Mouse (Mus musculus): ENCODE measurements around the gene Rad51b. TPM values are rescaled to one million over a fixed set of nuclear protein-coding genes. Genes with fewer than 3 reads are reported as not detected.
A peak's percentile ranks its signal among the peaks of the same experiment; 100 is the strongest.

Rad51b gene
- total RNA-seq, 2 experiments from 2014 or later: 10.8 to 19.0 TPM

DNA sequence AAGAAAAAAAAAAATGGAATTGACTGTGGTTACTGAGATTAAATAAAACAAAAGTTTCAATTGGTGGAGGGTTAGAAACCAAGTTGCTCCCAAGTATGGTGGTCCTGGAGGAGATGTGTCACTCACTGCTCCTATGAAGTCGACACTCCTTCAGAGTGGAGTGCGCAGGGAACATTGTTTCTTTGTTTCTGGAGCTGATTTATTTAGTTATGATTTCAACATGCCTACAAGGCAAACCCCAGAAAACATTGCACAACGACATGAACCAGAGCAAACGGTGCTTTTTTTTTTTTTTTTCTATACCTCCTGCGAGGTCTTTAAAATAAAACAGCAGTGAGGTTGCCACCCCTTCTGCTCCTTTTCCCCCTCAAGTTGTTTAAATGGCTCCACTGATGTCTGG lies 75.6 kb downstream of the Rad51b start:
- ATAC-seq (replicated peaks; ENCODE audit: poor library complexity, severe bottlenecking): peak; percentile 76

DNA sequence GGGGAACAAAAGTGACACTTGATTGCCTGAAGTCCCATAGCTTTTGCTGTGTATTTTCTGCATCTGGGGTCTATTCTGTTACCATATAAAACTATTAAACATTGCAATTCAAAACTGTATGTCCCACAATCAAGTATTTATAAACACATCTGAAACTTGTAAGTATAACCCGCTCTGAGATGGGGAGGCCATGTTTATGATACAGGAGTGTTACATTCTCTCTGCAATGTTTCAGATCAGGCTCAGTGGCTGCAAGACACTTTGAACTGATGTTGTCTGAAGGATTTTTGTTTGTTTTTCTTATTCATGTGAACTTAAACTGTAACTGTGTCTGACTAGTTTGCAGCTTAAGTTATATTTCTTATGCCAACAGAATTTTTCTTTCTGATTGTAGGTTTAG lies 80.3 kb downstream of the Rad51b start:
- ATAC-seq (replicated peaks; ENCODE audit: poor library complexity, severe bottlenecking): no peak

DNA sequence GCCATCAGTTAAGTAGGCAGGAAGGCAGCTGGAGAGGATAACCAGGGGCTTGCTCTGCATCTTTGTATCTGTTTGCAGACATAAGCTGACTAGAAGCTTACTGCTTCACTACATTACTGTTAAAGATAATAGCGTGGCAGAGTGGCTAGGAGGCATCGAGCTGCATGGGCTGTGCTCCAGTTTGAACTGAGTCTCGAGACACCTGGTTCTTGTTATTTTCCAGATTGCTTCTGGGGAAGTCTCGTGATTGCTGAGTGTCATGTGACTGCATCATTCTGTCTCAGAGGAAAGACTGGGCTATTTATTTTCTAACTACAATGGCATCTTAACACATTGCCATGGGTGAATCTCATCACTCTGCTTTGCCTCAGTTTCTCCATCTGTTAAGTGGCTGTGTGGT lies 80.8 kb downstream of the Rad51b start:
- no peak for ATAC-seq (replicated peaks; ENCODE audit: poor library complexity, severe bottlenecking)

DNA sequence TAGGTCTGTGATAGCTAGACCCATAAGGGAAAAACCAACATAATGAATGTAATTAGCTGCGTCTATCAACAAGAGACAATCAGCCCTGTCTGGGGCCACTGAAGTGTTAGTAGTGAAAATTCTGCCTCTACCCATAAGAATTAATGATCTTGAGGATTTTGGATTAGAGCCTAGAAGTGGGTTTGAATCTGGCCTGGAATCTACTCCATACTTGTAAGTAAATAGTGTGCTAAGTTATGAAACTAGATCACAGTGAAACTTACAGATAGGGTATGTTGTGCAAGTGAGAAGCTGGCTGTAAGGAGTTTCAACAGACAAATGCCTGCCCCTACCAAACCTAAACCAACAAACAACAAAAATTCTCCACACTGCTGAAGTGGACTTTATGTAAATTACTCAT lies 83.1 kb downstream of the Rad51b start:
- ATAC-seq (replicated peaks; ENCODE audit: poor library complexity, severe bottlenecking): peak; percentile 56

DNA sequence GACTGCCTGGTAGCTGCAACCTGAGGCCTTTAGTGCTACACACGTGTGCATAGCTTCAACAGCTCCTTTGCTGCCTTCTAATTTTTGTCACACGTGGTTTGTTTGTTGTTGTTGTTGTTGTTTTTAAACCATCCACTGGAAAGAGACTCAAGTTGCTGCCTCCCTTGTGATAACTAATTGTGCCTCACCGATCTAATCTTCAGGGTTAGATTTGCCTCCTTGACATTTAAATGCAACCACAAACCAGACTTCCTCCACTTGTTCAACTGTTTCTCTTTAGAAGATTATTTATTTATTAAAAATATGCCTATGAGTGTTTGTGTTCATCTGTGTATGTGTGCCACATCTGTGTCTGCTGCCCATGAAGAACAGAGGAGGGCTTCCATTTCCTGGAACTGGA lies 84.4 kb downstream of the Rad51b start:
- ATAC-seq (replicated peaks; ENCODE audit: poor library complexity, severe bottlenecking): no peak

DNA sequence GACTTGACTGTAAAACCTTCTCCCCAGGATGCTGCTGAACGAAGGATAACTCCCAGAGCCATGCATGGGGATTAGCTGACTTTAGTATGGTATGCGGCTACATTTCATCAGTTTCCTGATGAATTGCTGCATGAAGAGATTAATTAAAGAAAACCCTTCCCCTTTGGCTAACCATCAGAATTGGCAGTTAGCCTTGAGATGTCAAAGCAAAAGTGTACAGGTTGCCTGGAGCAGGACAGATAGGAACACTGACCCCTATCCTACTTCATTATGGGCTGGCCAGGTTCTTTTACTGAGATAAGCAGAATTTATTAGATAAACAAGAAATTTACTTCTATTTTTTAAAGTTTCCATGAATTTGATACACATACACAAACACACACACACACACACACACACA lies 85.3 kb downstream of the Rad51b start:
- peak; percentile 48 for ATAC-seq (replicated peaks; ENCODE audit: poor library complexity, severe bottlenecking)

DNA sequence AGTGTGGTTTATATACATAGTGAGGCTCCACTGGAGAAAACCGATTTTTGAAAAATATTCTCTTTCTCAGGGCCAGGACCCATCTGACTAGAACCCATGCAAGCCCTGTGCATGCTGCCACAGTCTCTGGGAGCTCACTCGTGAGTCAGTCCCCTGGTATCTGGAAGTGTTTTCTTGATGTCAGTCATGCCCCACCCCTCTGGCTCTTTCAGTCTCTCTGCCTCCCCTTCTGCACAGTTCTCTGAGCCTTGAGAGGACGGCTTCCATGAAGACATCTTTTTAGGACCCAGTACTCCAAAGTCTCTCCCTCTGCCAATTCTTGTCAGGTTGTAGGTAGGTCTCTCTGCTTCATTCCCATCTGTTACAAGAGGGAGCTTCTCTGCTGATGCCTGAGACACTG lies 86.5 kb downstream of the Rad51b start:
- no peak for ATAC-seq (replicated peaks; ENCODE audit: poor library complexity, severe bottlenecking)

DNA sequence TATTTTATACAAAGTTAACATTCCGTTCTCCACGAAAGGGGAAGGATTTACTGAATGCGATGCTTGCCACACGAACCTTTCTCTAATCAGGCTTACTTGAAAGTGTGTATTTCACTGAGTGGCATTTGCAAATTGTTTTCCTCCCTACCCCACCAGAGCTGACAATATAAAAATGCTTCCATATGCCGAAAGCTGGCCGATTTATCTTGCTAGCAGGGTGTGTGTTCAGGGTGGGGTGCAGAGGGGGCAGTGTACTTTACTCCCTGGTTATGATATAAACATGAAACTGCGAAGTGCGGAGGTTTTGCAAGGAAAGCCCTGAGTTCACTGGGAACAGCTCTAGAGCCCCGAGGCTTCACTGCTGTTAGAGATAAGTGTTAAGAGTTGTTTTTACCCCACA lies 87.7 kb downstream of the Rad51b start:
- ATAC-seq (replicated peaks; ENCODE audit: poor library complexity, severe bottlenecking): no peak

DNA sequence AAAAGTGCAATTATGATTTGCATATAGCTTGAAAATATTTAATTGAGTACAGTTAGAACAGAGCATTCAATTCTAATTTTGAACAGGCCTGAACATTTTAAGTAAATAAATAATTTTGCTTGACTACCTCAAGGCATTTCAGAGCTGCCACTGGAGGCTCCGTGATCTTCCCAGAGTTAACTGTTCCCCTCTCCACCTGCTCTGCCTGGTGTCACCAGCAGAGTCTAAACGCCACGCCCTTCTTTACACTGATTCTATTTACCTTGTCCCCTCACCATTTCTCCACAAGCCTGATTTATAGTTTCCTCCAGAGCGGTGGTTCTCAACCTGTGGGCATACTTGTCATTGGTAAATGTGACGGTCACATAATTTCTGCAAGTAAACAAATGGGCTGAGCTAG lies 88.1 kb downstream of the Rad51b start:
- no peak for ATAC-seq (replicated peaks; ENCODE audit: poor library complexity, severe bottlenecking)

DNA sequence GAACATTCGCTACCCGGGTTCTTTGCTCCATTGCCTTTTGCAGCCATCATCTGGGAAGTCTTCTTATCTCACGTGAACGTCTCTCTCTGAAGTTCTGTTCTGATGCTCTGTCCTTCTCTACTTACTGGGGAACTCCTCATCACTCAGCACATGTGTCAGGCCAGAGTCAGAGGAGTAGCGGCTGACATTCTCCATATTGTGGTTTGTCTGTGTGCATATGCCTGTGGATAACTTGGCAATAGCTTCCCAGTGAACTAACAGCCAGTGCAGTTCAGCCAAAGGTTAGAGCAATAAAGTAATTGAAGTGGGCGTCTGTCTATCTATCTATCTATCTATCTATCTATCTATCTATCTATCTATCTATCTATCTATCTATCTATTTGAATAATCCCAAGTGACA lies 90.8 kb downstream of the Rad51b start:
- no peak for ATAC-seq (replicated peaks; ENCODE audit: poor library complexity, severe bottlenecking)

DNA sequence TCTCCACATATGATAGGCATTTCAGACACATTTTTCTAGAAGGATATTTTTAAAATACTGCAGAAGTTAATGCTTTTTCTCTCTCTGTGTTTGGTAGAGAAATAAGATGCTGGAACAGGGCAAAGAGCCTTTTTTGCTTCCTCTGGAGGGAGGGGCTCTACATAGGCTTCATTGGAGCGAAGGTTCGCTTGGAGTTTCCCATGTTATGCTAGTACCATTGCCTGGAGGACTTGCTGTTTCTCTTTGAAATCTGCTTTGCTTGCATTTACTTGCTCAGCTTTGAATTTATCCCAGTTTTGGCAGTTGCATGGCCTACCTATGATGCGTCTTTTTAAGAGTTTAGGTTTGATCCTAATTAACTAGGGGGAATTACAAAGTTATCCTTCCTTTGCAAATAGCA lies 92.2 kb downstream of the Rad51b start:
- ATAC-seq (replicated peaks; ENCODE audit: poor library complexity, severe bottlenecking): no peak

DNA sequence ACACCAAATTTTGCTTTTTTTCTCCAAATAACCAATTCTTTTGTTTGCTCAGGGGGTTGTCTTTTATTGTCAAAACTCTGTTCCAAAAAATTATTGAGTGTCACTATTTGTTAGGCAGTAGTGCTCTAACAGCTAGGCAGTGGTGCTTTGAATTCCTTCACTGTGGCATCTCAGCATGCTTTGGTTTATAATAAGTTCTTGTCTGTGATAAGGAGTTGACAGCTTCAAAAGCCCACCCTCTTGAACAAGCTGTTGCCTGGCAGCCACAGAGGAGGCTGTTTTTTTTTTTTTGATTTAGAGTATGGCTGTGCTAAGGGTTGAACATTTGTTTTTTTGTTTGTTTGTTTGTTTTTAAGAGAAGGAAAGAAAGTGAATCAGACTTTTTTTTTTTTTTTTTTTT lies 92.9 kb downstream of the Rad51b start:
- no peak for ATAC-seq (replicated peaks; ENCODE audit: poor library complexity, severe bottlenecking)

DNA sequence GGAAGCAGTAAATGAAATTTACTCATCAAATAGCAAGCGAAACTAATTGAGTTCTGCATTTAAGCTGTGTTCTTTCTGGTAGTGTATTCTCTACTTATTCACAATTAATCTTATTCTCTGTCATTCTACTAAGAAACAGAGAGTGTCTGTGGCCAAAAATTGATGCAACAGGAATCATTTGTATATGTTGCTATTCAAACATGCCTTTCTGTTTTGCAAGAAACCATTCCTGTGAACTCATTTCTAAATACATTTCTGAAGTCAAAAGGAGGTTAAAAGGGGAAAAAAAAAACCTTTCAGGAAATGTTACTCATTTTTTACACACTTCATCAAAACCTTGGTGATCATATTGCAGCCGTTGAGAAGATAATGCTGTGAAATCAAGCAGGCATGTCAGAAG lies 96.6 kb downstream of the Rad51b start:
- ATAC-seq (replicated peaks; ENCODE audit: poor library complexity, severe bottlenecking): peak; percentile 20; the same call in 1 of the 2 replicates

DNA sequence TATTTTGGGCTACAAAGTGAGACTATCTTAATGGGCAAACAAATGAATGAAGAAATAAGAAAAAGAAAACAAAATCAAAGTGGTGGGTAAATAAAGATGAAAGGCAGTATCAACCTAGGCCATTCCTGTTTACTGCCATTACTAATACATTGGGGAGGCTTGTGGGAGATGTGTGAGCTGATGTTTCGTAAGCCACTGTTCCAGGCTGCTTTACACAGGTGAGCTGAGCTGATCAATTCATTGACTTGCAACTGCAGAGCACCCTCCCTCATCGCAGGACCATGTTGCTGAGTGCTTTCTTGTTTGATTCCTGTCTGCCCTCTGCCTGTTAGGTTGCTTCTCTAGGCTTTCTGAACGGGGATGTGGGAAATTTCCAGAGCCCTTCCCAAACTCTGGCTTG lies 106.9 kb downstream of the Rad51b start:
- ATAC-seq (replicated peaks; ENCODE audit: poor library complexity, severe bottlenecking): no peak

DNA sequence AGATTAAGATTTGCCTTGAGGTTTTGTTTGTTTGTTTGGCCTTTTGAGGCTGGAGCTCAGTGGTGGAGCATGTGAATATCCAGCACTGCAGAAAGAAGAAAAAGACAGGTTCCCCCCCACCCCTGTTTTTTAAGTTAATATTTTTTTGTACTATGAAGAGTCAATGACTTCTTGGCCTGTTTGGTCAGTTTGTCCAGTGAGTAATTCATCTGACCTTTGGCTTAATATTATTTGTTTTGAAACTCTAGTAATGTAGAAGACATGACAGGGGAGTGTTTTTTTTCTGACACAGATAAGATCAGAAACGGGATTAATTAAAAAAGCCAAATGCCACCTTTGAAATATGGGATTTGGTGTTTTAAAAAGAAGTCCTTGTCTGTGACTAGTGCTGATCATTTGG lies 107.4 kb downstream of the Rad51b start:
- no peak for ATAC-seq (replicated peaks; ENCODE audit: poor library complexity, severe bottlenecking)

DNA sequence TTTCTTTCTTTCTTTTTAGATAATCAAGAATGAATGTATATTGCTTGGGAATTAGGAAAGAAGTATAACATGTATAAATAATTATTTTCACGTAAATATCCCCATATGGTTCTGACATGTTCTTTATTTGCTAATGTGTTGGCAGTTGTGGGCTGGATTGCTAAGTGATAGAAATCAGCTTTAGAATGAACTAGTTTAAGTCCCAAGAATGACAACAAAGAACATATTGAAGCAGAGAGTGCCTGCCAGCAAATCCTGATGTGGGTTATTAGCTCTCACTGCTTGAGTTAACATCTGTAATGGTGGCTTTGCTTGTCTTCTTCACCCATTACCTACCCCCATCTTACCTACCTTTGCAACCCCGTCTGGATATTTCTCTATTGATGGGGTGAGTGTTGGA lies 111.6 kb downstream of the Rad51b start:
- ATAC-seq (replicated peaks; ENCODE audit: poor library complexity, severe bottlenecking): no peak

DNA sequence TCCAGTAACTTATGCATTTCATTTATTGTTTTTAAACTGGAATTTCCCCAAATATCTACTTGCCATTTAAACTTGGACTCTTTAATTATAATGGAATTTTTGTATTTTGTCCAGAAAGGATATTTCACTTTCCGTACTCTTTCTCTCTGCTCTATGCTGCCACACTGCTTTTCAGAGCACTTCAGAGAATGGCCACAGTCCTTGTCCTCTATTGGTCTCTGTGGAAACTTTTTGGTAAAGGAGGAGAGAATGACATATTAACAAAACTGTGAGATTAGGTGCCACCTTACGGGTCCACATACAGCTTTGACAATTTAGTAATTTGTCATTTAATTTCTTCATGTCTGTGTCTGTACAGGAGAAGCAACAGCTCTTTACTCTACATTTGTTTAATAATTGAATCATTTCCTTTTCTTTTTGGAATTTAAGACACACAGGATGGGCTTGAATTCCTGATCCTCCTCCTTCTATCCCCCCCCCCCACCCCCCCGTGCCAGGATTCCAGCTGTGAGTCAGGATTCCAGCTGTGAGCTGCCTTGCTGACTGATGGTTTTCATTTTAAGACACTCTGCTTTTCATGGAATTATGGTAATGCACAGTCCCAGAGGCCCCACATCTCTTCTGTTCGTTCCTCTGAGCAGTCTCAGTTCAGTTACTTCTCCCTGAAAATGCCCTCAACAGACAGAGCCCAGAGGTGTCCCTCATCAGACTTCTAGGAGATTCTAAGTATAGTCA lies 112.2 kb downstream of the Rad51b start:
- ATAC-seq (replicated peaks; ENCODE audit: poor library complexity, severe bottlenecking): no peak

DNA sequence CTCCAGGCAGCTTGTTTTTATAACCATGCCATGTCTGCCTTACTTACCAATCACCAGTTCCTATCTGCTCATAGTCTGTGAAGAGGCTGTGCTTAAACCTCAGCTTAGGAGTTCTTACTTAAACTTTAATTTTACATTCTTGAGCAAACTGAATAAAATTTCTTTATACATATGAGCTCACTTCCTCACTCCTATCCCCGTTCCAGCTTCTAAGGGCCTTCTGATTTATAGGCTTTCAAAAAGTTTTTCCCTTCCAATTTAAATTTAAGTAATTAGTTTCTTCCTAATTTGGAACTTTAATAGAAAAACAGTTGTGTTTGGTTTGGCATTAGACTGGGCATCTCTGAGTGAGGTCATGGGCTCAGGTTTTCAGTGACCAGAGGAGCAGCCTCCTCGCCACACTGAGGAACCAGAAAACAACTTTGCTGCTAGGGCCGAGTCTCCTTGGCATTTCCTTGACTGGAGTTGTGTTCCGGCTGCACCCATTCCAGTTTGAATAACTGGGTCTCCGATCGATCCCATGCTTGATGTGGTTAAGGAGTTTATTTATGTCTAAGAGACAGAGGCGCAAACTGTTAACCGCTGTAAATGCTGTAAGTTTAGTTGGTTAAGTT lies 115.9 kb downstream of the Rad51b start:
- ATAC-seq (replicated peaks; ENCODE audit: poor library complexity, severe bottlenecking): no peak

DNA sequence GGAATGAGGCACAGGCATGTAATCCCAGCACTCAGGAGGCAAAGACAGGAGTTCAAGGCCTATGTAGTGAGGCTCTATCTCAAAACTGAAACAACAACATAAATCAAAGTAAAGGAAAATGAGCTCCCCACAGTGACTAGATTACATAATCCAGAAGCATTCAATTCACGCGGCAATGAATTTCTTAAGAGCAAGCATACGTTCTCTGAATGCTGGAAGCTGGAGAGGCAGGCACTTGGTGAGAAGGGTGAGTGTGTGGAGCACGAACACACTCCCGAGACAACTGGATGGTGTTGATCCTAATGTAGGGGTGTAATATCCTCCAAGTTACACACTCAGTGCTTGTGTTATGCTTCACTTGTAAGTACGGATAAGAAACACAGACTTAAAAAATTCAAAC lies 120.3 kb downstream of the Rad51b start:
- no peak for ATAC-seq (replicated peaks; ENCODE audit: poor library complexity, severe bottlenecking)

DNA sequence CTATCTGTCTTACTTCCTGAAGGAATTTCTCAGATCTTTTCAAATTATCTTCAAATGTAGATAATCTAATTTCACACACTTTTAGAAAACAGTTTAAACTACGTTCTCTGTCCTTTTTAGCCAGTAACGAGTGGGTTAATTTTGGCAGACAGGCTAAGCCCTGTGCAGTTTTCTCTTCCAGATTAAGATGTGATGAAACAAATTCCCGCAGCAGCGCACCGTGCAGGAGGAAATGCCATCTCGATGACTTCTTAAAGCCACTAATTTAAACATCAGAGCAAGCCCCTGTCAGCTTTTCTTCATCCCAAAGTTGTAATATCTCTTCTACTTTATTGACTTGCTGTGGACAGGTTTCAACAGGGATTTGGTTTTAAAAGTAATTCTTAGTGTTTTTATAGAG lies 123.5 kb downstream of the Rad51b start:
- no peak for ATAC-seq (replicated peaks; ENCODE audit: poor library complexity, severe bottlenecking)

DNA sequence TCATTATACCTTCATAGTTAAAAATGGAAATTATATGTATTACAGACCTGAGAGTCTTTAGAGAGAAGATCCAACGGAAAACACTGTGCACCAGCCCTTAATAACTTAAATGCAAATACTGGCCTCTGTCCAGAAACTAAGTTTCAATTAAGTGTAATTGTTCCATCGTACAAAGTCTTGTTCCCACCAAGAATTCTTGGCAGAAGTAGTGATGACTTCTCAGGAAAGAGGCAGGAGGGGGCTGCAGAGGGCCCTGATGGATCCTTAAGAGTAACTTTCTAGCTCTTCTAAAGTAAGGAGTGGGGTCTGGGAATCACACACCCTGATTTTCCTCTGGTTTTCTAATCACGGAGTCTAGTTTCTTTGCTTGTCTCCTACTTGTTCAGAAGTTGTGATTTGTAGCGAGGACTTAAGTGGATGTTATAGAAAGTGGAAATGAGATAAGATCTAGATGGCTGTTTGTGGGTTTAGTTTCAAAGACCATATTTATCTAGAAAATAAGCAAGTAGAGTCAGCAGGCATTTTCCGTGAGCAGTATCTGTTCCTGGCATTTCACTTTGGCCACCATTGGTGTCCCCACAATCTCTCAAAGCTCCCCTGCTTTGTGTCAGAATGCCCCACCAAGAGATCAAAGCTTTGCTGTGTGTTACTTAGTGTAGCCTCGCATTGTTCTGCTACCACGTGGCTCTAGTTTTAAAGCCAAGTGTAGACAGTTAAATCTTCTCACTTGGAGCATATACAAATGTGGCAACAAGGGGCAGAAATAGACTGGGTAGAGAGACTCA lies 132.6 kb downstream of the Rad51b start:
- ATAC-seq (replicated peaks; ENCODE audit: poor library complexity, severe bottlenecking): no peak

DNA sequence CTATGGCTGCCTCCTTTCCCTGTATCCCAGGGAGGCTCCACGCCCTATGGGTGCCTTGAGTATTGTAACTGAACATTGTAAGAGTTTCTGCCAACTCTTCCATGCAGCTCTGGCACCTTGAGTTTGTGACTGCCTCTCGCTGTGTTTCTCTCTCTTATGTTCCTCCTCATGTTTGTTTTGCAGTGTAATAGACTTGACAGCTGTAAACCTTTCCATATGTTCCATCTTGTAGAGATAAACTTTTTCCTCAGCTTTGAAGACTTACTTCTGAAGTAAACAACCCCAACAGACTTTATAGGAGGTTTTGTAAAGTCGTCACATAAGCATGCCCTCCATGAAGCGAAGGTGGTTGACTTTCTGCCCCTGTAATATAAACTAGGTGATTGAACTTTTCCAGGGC lies 134.1 kb downstream of the Rad51b start:
- ATAC-seq (replicated peaks; ENCODE audit: poor library complexity, severe bottlenecking): no peak

Measured in granulocyte monocyte progenitor cell, adult 5-6 weeks (primary cell).